Comparison of ENCODE assay signal across 24 mouse cellular contexts in the genomic region with DNA sequence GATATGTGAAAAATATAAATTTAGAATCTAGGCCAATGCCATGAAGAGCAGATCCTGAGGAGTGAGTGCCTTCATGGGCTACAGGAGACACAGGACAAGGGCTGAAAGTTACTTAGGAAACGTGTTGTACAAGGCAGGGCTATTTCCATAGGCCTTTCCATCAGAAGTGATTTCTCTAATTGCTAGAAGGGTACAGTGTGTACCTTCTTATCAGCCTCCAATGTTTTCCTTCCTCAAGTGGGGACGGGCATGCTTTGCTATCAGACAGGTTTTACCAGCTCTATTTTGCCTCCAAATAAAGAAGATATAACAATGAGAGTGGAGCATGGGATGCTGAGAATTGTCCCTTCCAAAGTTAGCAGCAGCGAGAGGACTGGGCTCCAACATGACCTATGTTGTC.
"Had no signal": no experiment of that assay in that cellular context is flagged by ENCODE, and none has a peak within 500 bp of the region (broad histone marks: within the 10 kb centered on the region; RNA-seq: fewer than 3 reads in every experiment).

No protein-coding gene starts in this region.

- H3K9ac ChIP-seq: forebrain, postnatal 0 days; hindbrain, embryonic 13.5 days; hindbrain, embryonic 15.5 days; kidney, embryonic 15.5 days; limb, embryonic 13.5 days; limb, embryonic 15.5 days had no signal

- H3K27me3 ChIP-seq: kidney, embryonic 15.5 days; limb, embryonic 13.5 days; limb, embryonic 15.5 days had no signal

- ATAC-seq: hindbrain, postnatal 0 days; intestine, embryonic 16.5 days had no signal

- H3K4me2 ChIP-seq: heart, embryonic 11.5 days; hindbrain, embryonic 13.5 days; hindbrain, embryonic 15.5 days; kidney, embryonic 15.5 days; limb, embryonic 13.5 days; limb, embryonic 15.5 days had no signal

- H3K27ac ChIP-seq: heart, adult 2 months; hindbrain, embryonic 13.5 days; hindbrain, embryonic 15.5 days; hindbrain, postnatal 0 days; kidney, embryonic 15.5 days; kidney, postnatal 0 days; limb, embryonic 13.5 days; limb, embryonic 15.5 days had no signal

- H3K4me1 ChIP-seq: hindbrain, embryonic 15.5 days; kidney, embryonic 15.5 days; limb, embryonic 13.5 days; limb, embryonic 15.5 days had no signal

- H3K36me3 ChIP-seq: hindbrain, embryonic 13.5 days; hindbrain, embryonic 15.5 days; kidney, embryonic 15.5 days; limb, embryonic 13.5 days; limb, embryonic 15.5 days had no signal

- DNase-seq: forebrain, postnatal 0 days; gastrocnemius, postnatal 14 days; gastrocnemius, postnatal 36 days; heart, adult 11 months; heart, adult 2 months; heart, postnatal 14 days; heart, postnatal 36 days; kidney, adult 11 months; kidney, adult 2 months; kidney, adult 9 months; kidney, postnatal 14 days; kidney, postnatal 36 days; layer of hippocampus, adult 9-11 months; layer of hippocampus, postnatal 36 days; left cerebral cortex, postnatal 4 days had no signal

- H3K4me3 ChIP-seq: heart, adult 2 months; hindbrain, embryonic 13.5 days; hindbrain, embryonic 15.5 days; kidney, embryonic 15.5 days; limb, embryonic 13.5 days; limb, embryonic 15.5 days had no signal

- H3K9me3 ChIP-seq: hindbrain, embryonic 13.5 days; hindbrain, embryonic 15.5 days; kidney, embryonic 15.5 days; limb, embryonic 13.5 days; limb, embryonic 15.5 days had no signal
